Mouse (Mus musculus) embryonic facial prominence, embryonic 15.5 days (tissue): ENCODE data around the gene Mab21l3. TPM values are rescaled to one million over a fixed set of nuclear protein-coding genes. Genes with fewer than 3 reads are reported as not detected.

ENCODE experiments used
- ATAC-seq: fragments of 200-750 bp; cut with Nextera tagmentation; 2 replicates; pipeline ENCODE4 v1.8.0; 2017; ENCODE audit warnings: low read depth, moderate TSS enrichment; ENCODE audit not compliant: insufficient number of reproducible peaks, low FRiP score, low TSS enrichment
- H3K27ac ChIP-seq: fragments of 300-500 bp; sonication (generic); replicated peaks from 2 replicates; pipeline ENCODE4 v1.5.1; 2015; ENCODE audit warnings: mild to moderate bottlenecking, inconsistent platforms
- H3K27me3 ChIP-seq: fragments of 300-500 bp; sonication (generic); 2 replicates; pipeline ENCODE4 v1.6.1; 2015; ENCODE audit warnings: inconsistent platforms
- H3K36me3 ChIP-seq: fragments of 300-500 bp; sonication (generic); 2 replicates; pipeline ENCODE4 v1.6.1; 2015; ENCODE audit warnings: mild to moderate bottlenecking, inconsistent platforms
- H3K4me1 ChIP-seq: fragments of 300-500 bp; sonication (generic); 2 replicates; pipeline ENCODE4 v1.6.1; 2015; ENCODE audit warnings: inconsistent platforms
- H3K4me2 ChIP-seq: fragments of 300-500 bp; sonication (generic); replicated peaks from 2 replicates; pipeline ENCODE4 v1.6.1; 2015; ENCODE audit warnings: mild to moderate bottlenecking, inconsistent platforms
- H3K4me3 ChIP-seq: fragments of 300-500 bp; sonication (generic); replicated peaks from 2 replicates; pipeline ENCODE4 v1.5.1; 2015; ENCODE audit warnings: mild to moderate bottlenecking, inconsistent platforms
- H3K9ac ChIP-seq: fragments of 300-500 bp; sonication (generic); 2 replicates; pipeline ENCODE4 v1.6.1; 2015; ENCODE audit warnings: inconsistent platforms
- H3K9me3 ChIP-seq: fragments of 300-500 bp; sonication (generic); replicated peaks from 2 replicates; pipeline ENCODE4 v1.6.1; 2016; ENCODE audit warnings: inconsistent platforms
- WGBS: fragments of 180-500 bp; shearing (Covaris S2); methylation state at CpG from one replicate; pipeline ENCODE4 v1.1.7; 2015; 5-methylcytosine and 5-hydroxymethylcytosine counted together
- polyA plus RNA-seq: library from polyadenylated mRNA; unstranded; fragments of >200 nt; fragmentation: Nextera tagmentation; extraction: Ambion mirVana; gene quantifications from 2 replicates; pipeline ENCODE4 v1.2.1, GENCODE M21; 2015

Mab21l3 gene
- polyA plus RNA-seq, 1 experiment from 2014 or later: 2.7 TPM

DNA sequence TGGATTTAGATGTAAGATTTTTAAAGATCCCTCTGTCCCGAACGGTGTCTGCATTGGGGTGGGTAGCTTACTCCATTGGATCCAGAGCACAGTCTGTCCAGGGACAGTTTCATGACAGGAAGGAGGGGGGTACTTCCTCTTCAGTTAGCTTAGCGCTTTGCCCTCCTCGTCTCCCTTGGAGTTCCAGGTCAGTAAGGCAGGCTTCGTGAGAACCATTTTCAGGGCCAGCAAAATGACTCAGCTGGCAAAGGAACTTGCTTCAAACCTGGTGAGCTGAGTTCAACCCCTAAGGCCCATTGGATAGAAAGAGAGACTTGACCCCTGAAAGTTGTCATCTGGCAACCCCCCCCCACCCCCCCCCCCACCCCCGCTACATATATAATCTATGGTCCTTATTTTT is 46.0 kb downstream of the Mab21l3 start:
- ATAC-seq: no peak
- no peaks in the 10 kb centered on the region for H3K27me3 ChIP-seq
- no peak overlapping the region for H3K27ac ChIP-seq
- H3K36me3 ChIP-seq: no peaks in the 10 kb centered on the region
- WGBS: 82% methylated on average over 6 of the region's 6 CpGs
- H3K4me1 ChIP-seq: peaks cover 15% of the 10 kb centered on the region
- no peak overlapping the region for H3K4me2 ChIP-seq
- no peak overlapping the region for H3K4me3 ChIP-seq
- H3K9ac ChIP-seq: no peak overlapping the region
- H3K9me3 ChIP-seq: no peaks in the 10 kb centered on the region

DNA sequence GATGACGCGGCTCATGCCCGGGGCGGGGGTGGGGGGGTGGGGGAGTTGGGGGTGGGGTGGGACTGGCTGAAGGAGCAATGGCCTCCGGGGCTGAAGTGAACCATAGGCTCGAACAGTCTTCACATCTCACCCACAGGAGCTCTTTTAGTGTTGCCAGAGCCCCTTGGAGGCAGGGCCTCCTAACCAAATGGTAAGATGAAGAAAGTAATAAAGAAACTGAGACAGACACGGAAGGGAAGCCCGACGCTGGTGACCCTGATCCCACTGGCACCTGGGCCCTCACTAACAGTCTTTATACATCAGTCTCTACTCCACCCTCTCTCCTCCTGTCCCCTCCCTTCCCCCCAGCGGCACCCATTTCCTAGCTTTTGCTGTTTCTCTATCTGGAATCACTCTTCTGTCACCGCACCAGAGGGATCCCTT is 48.2 kb downstream of the Mab21l3 start:
- Histone ChIP-seq H3K27me3 (no peaks in the 10 kb centered on the region), H3K9ac (no peak overlapping the region), H3K36me3 (no peaks in the 10 kb centered on the region), H3K9me3 (no peaks in the 10 kb centered on the region), H3K4me1 (peaks cover 13% of the 10 kb centered on the region; the same call in 1 of the 2 replicates), H3K4me3 (no peak overlapping the region), H3K4me2 (no peak overlapping the region), H3K27ac (no peak overlapping the region)
- no peak for ATAC-seq
- WGBS: 72% methylated on average over 11 of the region's 11 CpGs

DNA sequence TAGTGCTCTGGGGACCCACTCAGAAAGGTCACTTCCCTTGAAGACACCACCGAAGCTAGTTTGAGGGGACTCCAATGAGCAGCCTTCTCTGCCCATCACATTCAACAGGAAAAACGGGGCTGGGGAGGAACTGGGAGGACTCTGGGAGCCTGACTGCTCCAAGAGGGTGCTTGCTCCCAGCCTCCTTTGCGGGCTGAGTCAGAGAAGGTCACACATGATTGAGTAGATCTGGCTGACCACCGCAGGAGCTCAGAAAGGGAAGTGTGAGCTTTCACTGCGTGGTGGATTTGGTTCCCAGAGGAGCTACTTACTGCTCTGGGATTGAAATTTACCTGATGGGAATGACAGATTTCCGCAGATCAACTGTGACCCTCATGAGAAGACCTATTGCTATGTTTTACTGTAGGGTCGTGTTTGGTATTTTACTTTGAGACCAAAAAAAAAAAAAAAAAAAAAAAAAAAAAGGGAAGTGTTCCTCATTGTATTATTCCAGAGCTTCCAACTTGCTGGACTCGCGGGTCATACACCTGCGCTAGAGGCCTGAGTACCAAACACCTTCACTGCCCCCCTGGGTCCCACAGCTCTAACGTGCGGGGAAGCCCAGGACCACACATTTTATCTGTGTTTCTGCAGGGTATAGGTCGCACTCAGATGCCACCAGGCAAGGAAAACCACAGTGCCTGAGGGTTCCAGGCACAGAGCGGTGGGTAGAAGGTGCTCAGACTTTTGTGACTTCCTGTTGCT is 48.7 kb downstream of the Mab21l3 start:
- Histone ChIP-seq H3K4me2 (no peak overlapping the region), H3K27ac (no peak overlapping the region), H3K4me3 (no peak overlapping the region), H3K36me3 (no peaks in the 10 kb centered on the region), H3K4me1 (peaks cover 13% of the 10 kb centered on the region; the same call in 1 of the 2 replicates), H3K27me3 (no peaks in the 10 kb centered on the region), H3K9me3 (no peaks in the 10 kb centered on the region), H3K9ac (no peak overlapping the region)
- 74% methylated on average over 14 of the region's 14 CpGs for WGBS
- no peak for ATAC-seq

DNA sequence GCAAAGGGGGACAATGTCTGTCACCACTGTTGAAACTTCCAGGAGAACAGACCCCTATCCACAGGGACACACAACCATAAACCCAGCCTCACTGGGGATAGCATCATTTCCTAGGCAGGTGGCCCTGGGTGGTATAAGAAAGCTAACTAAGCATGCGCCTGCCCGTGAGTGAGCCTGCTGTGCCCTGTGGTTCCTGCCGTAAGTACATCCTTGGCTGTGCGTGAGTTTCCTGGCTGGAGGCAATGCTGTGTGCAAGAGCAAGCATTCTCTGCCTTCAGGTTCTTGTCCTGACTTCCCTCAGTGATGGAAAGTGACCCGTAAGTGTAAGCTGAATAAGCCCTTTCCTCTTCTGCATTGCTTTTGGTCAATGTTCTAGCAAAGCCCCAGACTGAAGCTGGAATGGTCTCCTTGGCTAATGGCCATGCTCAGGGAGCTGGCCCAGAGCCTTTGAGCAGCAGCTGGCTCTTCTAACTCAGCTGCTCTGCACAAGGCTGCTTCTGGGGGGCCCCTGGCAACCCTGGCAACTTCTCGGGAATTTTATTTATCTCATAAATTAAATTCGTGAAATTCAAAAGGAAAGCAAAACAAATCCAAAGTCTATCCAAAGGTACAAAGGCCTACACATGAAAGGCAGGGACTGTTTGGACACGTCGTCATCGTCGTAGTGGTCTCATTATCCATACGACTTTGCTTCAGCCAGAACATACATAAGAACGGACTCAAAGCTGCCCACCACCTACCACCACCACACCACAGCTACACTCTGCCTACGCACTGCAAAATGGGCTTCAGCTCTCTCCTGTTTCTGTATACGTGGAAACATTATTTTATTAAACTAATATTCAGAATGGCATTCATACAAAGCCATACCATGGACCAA is 50.7 kb downstream of the Mab21l3 start:
- Histone ChIP-seq H3K4me2 (no peak overlapping the region), H3K27ac (no peak overlapping the region)

DNA sequence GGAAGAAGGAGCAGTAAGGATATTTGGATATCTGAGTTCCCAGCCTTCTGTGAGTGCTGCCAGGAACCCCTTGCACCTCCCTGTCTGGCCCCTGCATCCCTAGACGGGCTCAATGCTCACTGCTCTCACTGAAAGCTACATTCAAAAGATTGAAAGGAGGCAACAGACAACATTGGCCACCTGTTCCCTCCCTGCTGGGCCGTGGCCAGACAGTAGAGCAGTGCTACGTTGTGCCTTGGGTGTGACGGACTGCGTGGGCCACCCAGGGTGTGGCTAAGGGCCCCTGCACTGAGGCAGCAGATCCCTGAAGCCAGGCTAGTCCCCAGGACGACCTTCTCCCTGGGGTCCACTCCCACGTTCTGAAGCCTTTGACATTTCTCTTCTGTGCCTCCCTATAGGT is 52.5 kb downstream of the Mab21l3 start:
- 53% methylated on average over 7 of the region's 7 CpGs for WGBS

More for the DNA sequence above, 50.7 kb downstream of the Mab21l3 start:
- H3K4me1 ChIP-seq: peaks cover 11% of the 10 kb centered on the region; the same call in 1 of the 2 replicates
- WGBS: 67% methylated on average over 15 of the region's 15 CpGs
- no peaks in the 10 kb centered on the region for H3K27me3 ChIP-seq
- no peaks in the 10 kb centered on the region for H3K36me3 ChIP-seq
- no peak overlapping the region for H3K9ac ChIP-seq
- ATAC-seq: no peak
- H3K9me3 ChIP-seq: no peaks in the 10 kb centered on the region
- H3K4me3 ChIP-seq: no peak overlapping the region

DNA sequence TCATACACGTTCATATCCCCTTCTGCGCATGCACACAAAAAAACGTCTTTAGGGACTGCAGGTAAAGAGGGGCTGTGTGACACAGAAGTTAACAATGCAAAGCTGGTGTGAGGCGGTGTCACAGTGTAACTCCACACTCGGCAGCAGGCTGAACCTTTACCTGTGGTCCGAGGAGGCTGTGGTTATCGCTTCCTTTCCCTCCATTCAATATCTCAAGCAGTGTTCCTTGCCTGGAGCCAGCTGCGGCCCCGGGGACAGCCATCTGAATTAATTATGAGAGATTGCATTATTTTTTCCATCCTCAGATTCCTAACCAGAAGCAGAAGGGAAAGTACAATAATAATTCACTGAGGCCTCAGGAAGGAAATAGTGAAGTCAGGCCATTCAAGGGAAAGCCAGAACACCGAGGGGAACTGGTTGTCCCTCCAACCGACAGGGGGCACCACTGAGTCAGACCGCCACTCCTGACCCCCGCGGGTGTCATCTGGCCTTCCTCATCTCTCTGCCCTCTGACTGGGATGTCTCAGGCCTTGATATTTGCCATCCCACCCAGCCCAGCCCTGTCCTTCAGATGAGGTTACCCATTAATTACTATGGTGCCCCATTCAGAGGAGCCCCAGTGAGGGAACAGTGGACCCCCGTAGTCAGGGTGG is 53.2 kb downstream of the Mab21l3 start:
- no peak overlapping the region for H3K9ac ChIP-seq
- WGBS: 64% methylated on average over 15 of the region's 15 CpGs

More for the DNA sequence above, 52.5 kb downstream of the Mab21l3 start:
- H3K27me3 ChIP-seq: no peaks in the 10 kb centered on the region
- H3K36me3 ChIP-seq: no peaks in the 10 kb centered on the region
- H3K4me1 ChIP-seq: peaks cover 11% of the 10 kb centered on the region; the same call in 1 of the 2 replicates
- H3K27ac ChIP-seq: no peak overlapping the region
- ATAC-seq: no peak
- H3K9ac ChIP-seq: no peak overlapping the region
- H3K4me3 ChIP-seq: no peak overlapping the region
- H3K9me3 ChIP-seq: no peaks in the 10 kb centered on the region
- H3K4me2 ChIP-seq: no peak overlapping the region

DNA sequence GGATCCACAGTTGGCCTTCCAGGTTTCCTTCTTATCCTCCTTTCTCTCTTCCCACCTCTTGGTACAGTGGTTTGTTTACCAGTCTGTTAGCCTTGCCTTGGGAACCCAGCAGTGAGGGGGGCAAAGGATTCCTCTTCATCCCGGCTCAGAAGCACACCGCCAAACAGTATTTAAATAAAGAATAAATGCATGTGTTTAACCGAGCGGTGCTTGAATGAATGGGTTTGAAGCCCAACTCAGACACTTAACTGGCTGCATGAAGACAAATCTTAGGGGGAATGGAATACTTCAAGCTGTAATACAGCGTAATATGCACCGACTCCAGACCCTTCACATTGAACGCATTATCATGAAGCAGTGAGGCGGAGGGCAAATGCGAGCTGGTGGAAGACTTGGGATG is 54.1 kb downstream of the Mab21l3 start:
- H3K9ac ChIP-seq: no peak overlapping the region
- no peaks in the 10 kb centered on the region for H3K9me3 ChIP-seq

More for the DNA sequence above, 53.2 kb downstream of the Mab21l3 start:
- Histone ChIP-seq H3K4me1 (peaks cover 11% of the 10 kb centered on the region; the same call in 1 of the 2 replicates), H3K27me3 (no peaks in the 10 kb centered on the region), H3K4me2 (no peak overlapping the region), H3K27ac (no peak overlapping the region), H3K9me3 (no peaks in the 10 kb centered on the region), H3K4me3 (no peak overlapping the region), H3K36me3 (no peaks in the 10 kb centered on the region)
- no peak for ATAC-seq

DNA sequence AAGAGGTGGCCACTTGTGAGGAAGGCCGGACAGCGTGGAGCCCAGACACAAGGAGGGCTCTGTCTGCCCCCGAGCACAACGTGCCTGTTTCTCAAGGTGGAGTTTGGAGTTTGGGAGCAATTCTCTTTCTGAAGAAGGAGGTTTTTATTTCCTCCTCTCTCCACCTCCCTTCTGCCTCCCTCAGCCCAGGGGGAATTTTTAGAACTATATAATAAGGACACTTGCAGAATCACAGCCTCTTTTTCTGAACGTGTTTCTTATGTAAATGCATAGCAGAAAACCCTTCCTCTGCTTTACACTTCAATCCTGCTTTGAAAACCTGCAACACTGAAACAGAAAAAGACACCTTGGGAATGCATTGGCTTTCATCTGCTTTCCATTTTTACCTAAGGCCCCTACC is 54.7 kb downstream of the Mab21l3 start:
- no peak for ATAC-seq
- no peak overlapping the region for H3K4me3 ChIP-seq

More for the DNA sequence above, 54.1 kb downstream of the Mab21l3 start:
- Histone ChIP-seq H3K27me3 (no peaks in the 10 kb centered on the region), H3K4me2 (no peak overlapping the region), H3K27ac (no peak overlapping the region), H3K4me3 (no peak overlapping the region), H3K4me1 (peaks cover 11% of the 10 kb centered on the region; the same call in 1 of the 2 replicates), H3K36me3 (no peaks in the 10 kb centered on the region)
- WGBS: 52% methylated on average over 9 of the region's 9 CpGs
- ATAC-seq: no peak

DNA sequence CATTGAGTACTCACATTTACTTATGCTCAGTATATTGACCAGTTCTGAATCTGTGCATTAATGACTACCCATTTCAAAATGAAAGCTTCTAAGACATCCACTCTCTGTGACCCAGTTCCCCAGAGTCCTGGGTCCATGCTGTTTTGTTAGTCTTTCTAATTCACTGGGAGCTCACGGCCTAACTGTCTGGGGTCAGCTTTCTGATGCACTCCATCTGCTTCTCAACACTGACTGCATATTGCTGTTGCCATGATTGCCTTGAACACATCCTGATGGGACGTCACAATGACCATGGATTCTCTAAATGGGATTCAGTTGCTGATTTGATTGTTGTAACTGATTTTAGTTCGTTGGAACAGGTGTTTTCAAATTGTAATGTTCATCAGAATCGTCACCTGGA is 56.6 kb downstream of the Mab21l3 start:
- H3K4me1 ChIP-seq: 0 out of 2 replicates have a peak, but pooled peaks cover 6% of the 10 kb centered on the region
- no peak overlapping the region for H3K27ac ChIP-seq
- no peak overlapping the region for H3K4me2 ChIP-seq
- H3K36me3 ChIP-seq: no peaks in the 10 kb centered on the region
- 68% methylated on average over 4 of the region's 4 CpGs for WGBS
- H3K27me3 ChIP-seq: no peaks in the 10 kb centered on the region
- ATAC-seq: no peak
- no peak overlapping the region for H3K4me3 ChIP-seq
- no peaks in the 10 kb centered on the region for H3K9me3 ChIP-seq
- no peak overlapping the region for H3K9ac ChIP-seq

More for the DNA sequence above, 54.7 kb downstream of the Mab21l3 start:
- Histone ChIP-seq H3K27me3 (no peaks in the 10 kb centered on the region), H3K4me1 (peaks cover 11% of the 10 kb centered on the region; the same call in 1 of the 2 replicates), H3K27ac (no peak overlapping the region), H3K4me2 (no peak overlapping the region), H3K9ac (no peak overlapping the region), H3K9me3 (no peaks in the 10 kb centered on the region), H3K36me3 (no peaks in the 10 kb centered on the region)
- WGBS: 51% methylated on average over 5 of the region's 5 CpGs

DNA sequence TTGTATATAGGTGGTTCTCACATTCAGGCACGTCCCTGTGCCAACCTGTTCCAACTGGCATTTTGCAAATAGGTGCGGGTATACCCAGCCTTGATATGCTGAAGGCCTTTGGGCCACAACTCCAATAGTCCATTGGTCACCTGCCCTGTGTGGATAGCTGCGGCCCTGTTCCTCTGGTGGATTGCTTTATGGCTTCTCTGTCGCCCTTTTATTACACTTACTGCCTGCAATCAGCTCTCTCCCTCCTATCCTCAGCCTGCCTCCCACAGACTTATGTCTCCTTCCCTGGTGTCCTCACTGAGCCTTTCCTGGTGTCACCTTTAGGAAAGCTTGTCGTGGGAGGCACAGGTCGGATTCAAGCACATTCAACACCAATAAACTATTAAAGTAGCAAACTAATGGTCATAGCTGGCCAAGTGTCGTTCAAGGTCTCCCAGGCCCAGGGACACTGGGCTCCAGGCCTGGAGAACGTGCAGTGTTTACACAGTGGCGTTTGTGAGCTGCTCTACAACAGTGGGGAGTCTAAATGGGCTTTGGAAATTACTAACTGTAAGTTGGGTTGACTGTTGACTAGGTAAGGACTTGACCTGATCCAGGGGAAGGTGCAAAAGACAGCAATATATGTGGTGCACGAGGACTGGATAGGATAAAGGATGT is 63.9 kb downstream of the Mab21l3 start:
- no peak for ATAC-seq
- Histone ChIP-seq H3K36me3 (no peaks in the 10 kb centered on the region), H3K9me3 (no peaks in the 10 kb centered on the region), H3K27ac (no peak overlapping the region), H3K9ac (no peak overlapping the region), H3K4me1 (peaks cover 10% of the 10 kb centered on the region), H3K27me3 (no peaks in the 10 kb centered on the region), H3K4me3 (no peak overlapping the region), H3K4me2 (no peak overlapping the region)
- 86% methylated on average over 10 of the region's 10 CpGs for WGBS
